Mouse (Mus musculus) small intestine, adult 2 months (tissue): Measurements from ENCODE around the gene Cct8l1.

Experiments used
- CTCF ChIP-seq: fragments of 200-500 bp; IDR thresholded peaks from 2 replicates; pipeline ENCODE4 v1.5.1; 2012; ENCODE audit warnings: low read depth, mild to moderate bottlenecking, control low read depth, inconsistent platforms, low read length, moderate library complexity, mixed read lengths; ENCODE audit not compliant: insufficient replicate concordance, insufficient read length; ENCODE audit errors: extremely low read depth
- POLR2A ChIP-seq: fragments of 200-500 bp; IDR thresholded peaks from 2 replicates; pipeline ENCODE4 v1.6.1; 2012; ENCODE audit warnings: low read depth, mild to moderate bottlenecking, control low read depth, inconsistent platforms, low read length, moderate library complexity

DNA sequence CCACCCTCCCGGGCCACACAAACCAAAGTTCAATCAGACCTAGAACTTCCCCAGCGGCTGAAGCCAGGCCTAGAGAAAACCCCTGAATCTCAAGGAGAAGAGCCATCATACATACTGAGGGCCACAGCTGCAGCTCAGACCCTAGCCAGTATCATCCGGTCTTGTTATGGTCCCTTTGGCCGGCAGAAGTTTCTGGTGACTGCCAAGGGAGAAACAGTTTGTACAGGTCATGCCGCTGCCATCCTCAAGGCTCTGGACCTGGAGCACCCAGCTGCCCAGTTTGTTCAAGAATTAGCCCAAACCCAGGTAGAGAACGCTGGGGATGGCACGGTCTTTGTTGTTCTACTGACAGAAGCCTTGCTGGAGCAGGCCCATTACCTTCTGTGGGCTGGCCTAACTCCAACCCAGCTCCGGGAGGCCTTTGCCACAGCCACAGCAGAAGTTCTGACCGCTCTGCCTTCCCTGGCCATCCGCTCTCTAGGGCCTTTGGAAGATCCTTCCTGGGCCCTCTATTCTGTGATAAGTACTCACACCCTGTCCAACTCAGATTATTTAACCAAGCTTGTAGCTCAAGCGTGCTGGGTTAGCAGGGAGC, 531 bp downstream of the Cct8l1 start:
- TF ChIP-seq POLR2A (no peak), CTCF (no peak)
